Mouse (Mus musculus) cortical plate, adult 2 months (tissue): ENCODE data around the gene Daxx. TPM values are rescaled to one million over a fixed set of nuclear protein-coding genes. Genes with fewer than 3 reads are reported as not detected.
A peak's percentile ranks its signal among the peaks of the same experiment; 100 is the strongest.
"Not testable (repeated sequence)": the region's sequence is repeated elsewhere in the genome, so short reads cannot be mapped to it uniquely, and the experiment has no call there.

Source experiments
- H3K27ac ChIP-seq: fragments of 200-500 bp; 2 replicates; pipeline ENCODE4 v1.5.1; 2012; ENCODE audit warnings: low read length, control low read depth, inconsistent platforms; ENCODE audit not compliant: insufficient read depth
- H3K4me1 ChIP-seq: fragments of 200-500 bp; 2 replicates; pipeline ENCODE4 v1.6.1; 2011; ENCODE audit warnings: low read length; ENCODE audit not compliant: control insufficient read depth, insufficient read depth
- H3K4me3 ChIP-seq: fragments of 200-500 bp; 2 replicates; pipeline ENCODE4 v1.5.1; 2011; ENCODE audit warnings: mild to moderate bottlenecking, low read length, control low read depth; ENCODE audit not compliant: insufficient read depth
- CTCF ChIP-seq: fragments of 200-500 bp; IDR thresholded peaks from 2 replicates; pipeline ENCODE4 v1.5.1; 2011; ENCODE audit warnings: mild to moderate bottlenecking, control low read depth, low read length; ENCODE audit not compliant: insufficient read depth; ENCODE audit errors: extremely low read depth
- POLR2A ChIP-seq: fragments of 200-500 bp; IDR thresholded peaks from 2 replicates; pipeline ENCODE4 v1.6.1; 2011; ENCODE audit warnings: mild to moderate bottlenecking, low read length, control low read depth; ENCODE audit not compliant: insufficient read depth; ENCODE audit errors: extremely low read depth
- polyA plus RNA-seq: library from polyadenylated mRNA; depleted of rRNA; stranded (reverse); fragments of >200 nt; gene quantifications from 2 replicates; pipeline ENCODE4 v1.2.3, GENCODE M21; 2012; rRNA removed

Gene Daxx
- 27.2 and 27.4 TPM in 2 replicates for polyA plus RNA-seq

- H3K4me3 ChIP-seq: peak within 1 kb of the TSS; percentile 85
- peak within 1 kb of the TSS; percentile 79 for H3K27ac ChIP-seq
- peaks cover 1% of the 10 kb centered on the region; the same call in 1 of the 2 replicates for H3K4me1 ChIP-seq
- TF ChIP-seq POLR2A: peak; percentile 80
- TF ChIP-seq CTCF: no peak
These were observed at the start of gene Daxx for GRCm38 (mm10) chr17:33909077-33909868. Gene Daxx (plus strand): TSS chr17:33909414.

DNA sequence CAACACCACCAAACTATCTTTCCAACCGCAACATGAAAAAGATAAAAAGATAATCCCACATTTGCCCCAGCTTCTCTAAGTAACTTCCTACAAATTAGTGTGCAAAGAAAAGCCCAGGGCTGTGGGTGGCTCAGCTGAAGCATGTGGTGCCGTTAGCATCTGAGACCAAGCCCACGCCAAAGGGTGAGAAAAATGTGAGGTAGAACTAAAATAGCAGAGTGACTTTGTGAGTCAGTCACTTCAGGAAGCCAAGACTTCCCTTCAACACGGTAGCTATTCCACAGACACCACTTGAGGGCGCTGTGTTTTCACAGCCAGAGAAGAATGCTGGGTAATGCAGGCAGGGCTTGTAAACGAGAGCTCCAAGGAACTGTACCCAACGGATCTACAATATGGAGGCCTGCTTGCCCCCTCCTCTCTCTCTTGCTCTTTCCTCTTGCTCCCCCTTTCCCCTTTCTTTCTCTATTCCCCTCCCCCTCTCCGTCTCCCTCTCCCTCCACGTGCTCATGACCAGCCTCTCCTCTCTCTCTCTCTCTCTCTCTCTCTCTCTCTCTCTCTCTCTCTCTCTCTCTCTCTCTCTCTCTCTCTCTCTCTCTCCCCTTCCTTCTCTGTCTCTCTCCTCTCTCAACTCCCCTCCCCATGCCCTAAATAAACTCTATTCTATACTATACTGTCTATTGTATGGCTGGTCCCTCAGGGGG lies 43.7 kb upstream of the Daxx start:
- TF ChIP-seq CTCF: peak; percentile 72
- TF ChIP-seq POLR2A: no peak
- H3K4me3 ChIP-seq: no peak overlapping the region
- no peak overlapping the region for H3K27ac ChIP-seq
- H3K4me1 ChIP-seq: peaks cover 3% of the 10 kb centered on the region; the same call in 1 of the 2 replicates

- not testable (repeated sequence) for H3K4me1 ChIP-seq, H3K4me3 ChIP-seq, H3K27ac ChIP-seq
These were observed 35.7 kb upstream of the Daxx start, which contains the start of gene Gm7029 for GRCm38 (mm10) chr17:33873537-33873936. Gene Gm7029 (plus strand): TSS chr17:33873837.

GRCm38 (mm10) chr17:33874411-33874810 lies 34.8 kb upstream of the Daxx start:
- no peak overlapping the region for H3K27ac ChIP-seq
- H3K4me3 ChIP-seq: no peak overlapping the region
- no peak for TF ChIP-seq POLR2A
- no peaks in the 10 kb centered on the region for H3K4me1 ChIP-seq

- H3K4me3 ChIP-seq, H3K27ac ChIP-seq, H3K4me1 ChIP-seq: not testable (repeated sequence)
- 0 out of 2 replicates have a peak, but pooled peaks have one; percentile 14 for TF ChIP-seq CTCF
These were observed 33.4 kb upstream of the Daxx start for GRCm38 (mm10) chr17:33875797-33876196.

- not testable (repeated sequence) for H3K4me3 ChIP-seq, H3K27ac ChIP-seq
These were observed 24.9 kb upstream of the Daxx start for GRCm38 (mm10) chr17:33884320-33884719.

DNA sequence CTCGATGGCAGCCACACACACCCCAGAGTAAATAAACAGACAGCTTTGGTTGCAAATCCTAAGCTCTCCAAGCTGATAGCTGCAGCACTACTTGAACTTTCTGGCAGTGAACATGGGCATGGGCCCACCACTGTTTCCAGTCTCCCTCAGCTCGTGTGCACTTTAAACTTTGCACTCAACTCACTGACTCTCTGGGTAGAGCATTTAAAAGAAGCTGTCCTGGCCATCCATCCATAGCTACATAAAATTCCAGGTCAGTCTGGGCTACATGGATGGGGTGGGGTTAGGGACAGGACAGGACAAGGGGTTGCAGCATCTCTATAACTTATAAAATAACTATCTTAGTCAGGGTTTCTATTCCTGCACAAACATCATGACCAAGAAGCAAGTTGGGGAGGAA lies 21.4 kb upstream of the Daxx start:
- H3K4me3 ChIP-seq, H3K4me1 ChIP-seq, H3K27ac ChIP-seq: not testable (repeated sequence)

More at GRCm38 (mm10) chr17:33884320-33884719, 24.9 kb upstream of the Daxx start:
- H3K4me1 ChIP-seq: not testable (repeated sequence)

GRCm38 (mm10) chr17:33888230-33888629 lies 21.0 kb upstream of the Daxx start:
- H3K27ac ChIP-seq, H3K4me3 ChIP-seq, H3K4me1 ChIP-seq: not testable (repeated sequence)

DNA sequence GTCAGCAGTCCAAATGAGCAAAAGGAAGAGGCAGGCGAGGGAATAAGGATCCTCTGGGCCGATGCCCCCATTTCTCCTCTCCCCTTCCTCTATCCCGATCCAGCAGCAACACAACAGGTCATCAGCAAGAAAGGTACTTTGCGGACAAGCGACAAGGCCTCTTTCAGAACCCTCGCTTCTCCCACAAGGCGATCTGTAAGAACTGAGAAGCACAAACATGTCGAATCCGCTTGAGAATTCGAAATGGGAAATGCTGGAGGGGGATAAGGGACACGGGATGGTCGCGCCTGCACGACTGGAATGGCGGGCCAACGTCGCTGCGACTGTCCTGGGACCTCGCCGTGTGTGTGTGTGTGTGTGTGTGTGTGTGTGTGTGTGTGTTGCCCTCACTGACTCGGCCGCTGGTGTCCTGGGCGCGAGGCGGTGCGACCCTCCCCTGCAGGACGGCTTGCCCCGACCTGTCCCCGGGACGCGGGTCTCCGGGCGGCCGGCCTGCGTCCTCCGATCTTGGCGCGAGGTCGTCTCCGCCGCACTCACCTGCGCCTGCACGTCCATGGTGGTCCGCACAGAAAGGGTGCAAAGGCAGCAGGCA lies 19.2 kb upstream of the Daxx start:
- peak overlapping the region; percentile 41 for H3K4me3 ChIP-seq
- not testable (repeated sequence) for H3K27ac ChIP-seq, H3K4me1 ChIP-seq

DNA sequence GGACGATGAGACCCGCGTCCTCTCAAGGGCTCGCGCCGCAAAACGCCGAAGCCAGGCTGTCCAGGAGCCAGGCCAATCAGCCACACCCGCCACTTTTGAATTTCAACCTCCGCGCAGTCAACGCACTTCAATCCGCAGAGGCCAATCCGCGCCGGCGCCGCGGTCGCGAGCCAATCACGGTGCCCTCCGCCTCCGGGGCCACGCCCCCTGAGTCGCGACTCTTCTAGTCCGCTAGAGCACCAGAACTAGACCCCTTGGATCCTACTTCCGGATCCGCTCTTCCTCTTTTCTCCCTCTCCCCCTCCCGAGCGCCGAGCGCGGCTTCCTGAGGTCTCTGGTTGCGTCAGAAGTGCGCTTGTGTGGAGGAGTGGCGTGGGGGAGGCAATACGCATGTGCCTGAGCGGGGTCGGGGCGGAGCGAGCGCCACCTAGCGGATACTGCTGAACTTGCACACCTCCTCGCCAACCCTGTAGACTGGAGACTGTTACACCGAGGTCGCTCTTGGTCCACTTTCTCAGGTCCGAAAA lies 18.6 kb upstream of the Daxx start, which contains the start of gene Kifc1:
Gene Kifc1 (minus strand): TSS at position 129 of the 527 bp plus-strand sequence.
- Histone ChIP-seq H3K4me3 (peak within 1 kb of the TSS; percentile 41), H3K27ac (no peak within 1 kb of the TSS)
- TF ChIP-seq POLR2A (no peak), CTCF (peak; percentile 94)

More for the DNA sequence above, 18.6 kb upstream of the Daxx start, which contains the start of gene Kifc1:
- no peaks in the 10 kb centered on the region for H3K4me1 ChIP-seq
